16 mouse cellular contexts compared by ENCODE assay signal in genomic region chr17:15419534-15419933, GRCm38 (mm10). TPM values are rescaled to one million over a fixed set of nuclear protein-coding genes. Genes with fewer than 3 reads are reported as not detected.
DNase-seq lines count a peak whose midpoint lies in the region; ATAC-seq lines count a peak whose summit lies in the region.
"Had no signal": no experiment of that assay in that cellular context is flagged by ENCODE, and none has a peak within 500 bp of the region (broad histone marks: within the 10 kb centered on the region; RNA-seq: fewer than 3 reads in every experiment).

No protein-coding gene starts in this region.

- WGBS in forebrain, embryonic 13.5 days, result 87% methylated on average over 8 of the region's 8 CpGs
- 87% methylated on average over 8 of the region's 8 CpGs for WGBS in forebrain, embryonic 11.5 days
- WGBS in heart, embryonic 16.5 days, result 66% methylated on average over 8 of the region's 8 CpGs
- 90% methylated on average over 8 of the region's 8 CpGs for WGBS in midbrain, embryonic 11.5 days
- 93% methylated on average over 8 of the region's 8 CpGs for WGBS in midbrain, embryonic 14.5 days

- no peak overlapping the region for H3K4me2 ChIP-seq in forebrain, embryonic 13.5 days
- no peak overlapping the region for H3K4me2 ChIP-seq in forebrain, embryonic 11.5 days (ENCODE audit: low read depth, low read length, severe bottlenecking)
- H3K4me2 ChIP-seq in heart, embryonic 16.5 days (ENCODE audit: low read depth, low read length), result no peak overlapping the region
- no peak overlapping the region for H3K4me2 ChIP-seq in midbrain, embryonic 11.5 days
- H3K4me2 ChIP-seq in midbrain, embryonic 14.5 days (ENCODE audit: low read length), result no peak overlapping the region
- H3K4me2 ChIP-seq: lung, embryonic 15.5 days; midbrain, embryonic 15.5 days; neural tube, embryonic 13.5 days had no signal

- no peak overlapping the region for H3K4me3 ChIP-seq in forebrain, embryonic 13.5 days
- H3K4me3 ChIP-seq in forebrain, embryonic 11.5 days (ENCODE audit: low read depth, low read length), result no peak overlapping the region
- H3K4me3 ChIP-seq in heart, embryonic 16.5 days (ENCODE audit: low read length), result no peak overlapping the region
- no peak overlapping the region for H3K4me3 ChIP-seq in midbrain, embryonic 11.5 days (ENCODE audit: low read depth, low read length)
- H3K4me3 ChIP-seq in midbrain, embryonic 14.5 days (replicated peaks; ENCODE audit: low read depth, low read length), result no peak overlapping the region
- H3K4me3 ChIP-seq in megakaryocyte, embryonic 14.5 days (replicated peaks), result peak overlapping the region; percentile 43
- H3K4me3 ChIP-seq: lung, embryonic 15.5 days; midbrain, embryonic 15.5 days; neural tube, embryonic 13.5 days had no signal

- 0 out of 2 replicates have a peak, but pooled peaks have one; percentile 33 for ATAC-seq in forebrain, embryonic 13.5 days
- no peak for ATAC-seq in forebrain, embryonic 11.5 days (replicated peaks; ENCODE audit: low FRiP score)
- ATAC-seq in heart, embryonic 16.5 days (replicated peaks; ENCODE audit: extremely low read depth, insufficient read depth, low FRiP score), result peak; percentile 75
- no peak for ATAC-seq in midbrain, embryonic 11.5 days (ENCODE audit: low FRiP score)
- no peak for ATAC-seq in midbrain, embryonic 14.5 days (ENCODE audit: low FRiP score, low TSS enrichment)
- ATAC-seq: activated CD4-positive, CD25-positive, alpha-beta regulatory T cell, adult 4 months; midbrain, embryonic 15.5 days had no signal

- no peaks in the 10 kb centered on the region for H3K9me3 ChIP-seq in forebrain, embryonic 13.5 days (replicated peaks)
- H3K9me3 ChIP-seq in forebrain, embryonic 11.5 days (ENCODE audit: control insufficient read depth, low read length), result no peaks in the 10 kb centered on the region
- H3K9me3 ChIP-seq in heart, embryonic 16.5 days (replicated peaks; ENCODE audit: control insufficient read depth, low read length), result 0 out of 2 replicates have a peak, but pooled peaks cover 2% of the 10 kb centered on the region
- no peaks in the 10 kb centered on the region for H3K9me3 ChIP-seq in midbrain, embryonic 11.5 days (ENCODE audit: control insufficient read depth, low read length)
- H3K9me3 ChIP-seq in midbrain, embryonic 14.5 days (ENCODE audit: control insufficient read depth, low read length), result no peaks in the 10 kb centered on the region
- H3K9me3 ChIP-seq in megakaryocyte, embryonic 14.5 days, result peaks cover 6% of the 10 kb centered on the region
- H3K9me3 ChIP-seq: lung, embryonic 15.5 days; midbrain, embryonic 15.5 days; neural tube, embryonic 13.5 days had no signal

- no peak for DNase-seq in forebrain, embryonic 11.5 days (ENCODE audit: low spot score)
- no peak for DNase-seq in heart, postnatal 36 days
- DNase-seq in midbrain, embryonic 11.5 days (ENCODE audit: low spot score, missing footprints), result peak; percentile 44
- DNase-seq in midbrain, embryonic 14.5 days, result no peak
- DNase-seq in adrenal gland, adult 8-10 months, result no peak
- DNase-seq: cerebellum, postnatal 25 days; retina, postnatal 1 day; thymus, postnatal 36 days had no signal

- peaks cover 97% of the 10 kb centered on the region for H3K36me3 ChIP-seq in forebrain, embryonic 13.5 days (ENCODE audit: poor library complexity, severe bottlenecking)
- H3K36me3 ChIP-seq in forebrain, embryonic 11.5 days (ENCODE audit: control insufficient read depth, insufficient read depth, low read length), result peaks cover 25% of the 10 kb centered on the region
- H3K36me3 ChIP-seq in heart, embryonic 16.5 days (ENCODE audit: control insufficient read depth, insufficient read depth), result peaks cover 53% of the 10 kb centered on the region
- peaks cover 29% of the 10 kb centered on the region for H3K36me3 ChIP-seq in midbrain, embryonic 11.5 days (ENCODE audit: control insufficient read depth, insufficient read depth, low read length)
- H3K36me3 ChIP-seq in midbrain, embryonic 14.5 days (ENCODE audit: control insufficient read depth, insufficient read depth, low read length), result peaks cover 96% of the 10 kb centered on the region
- peaks cover 97% of the 10 kb centered on the region for H3K36me3 ChIP-seq in megakaryocyte, embryonic 14.5 days (replicated peaks; ENCODE audit: low read length)

- H3K27me3 ChIP-seq in forebrain, embryonic 13.5 days, result no peaks in the 10 kb centered on the region
- H3K27me3 ChIP-seq in forebrain, embryonic 11.5 days (ENCODE audit: control insufficient read depth, insufficient read depth, low read length), result no peaks in the 10 kb centered on the region
- no peaks in the 10 kb centered on the region for H3K27me3 ChIP-seq in heart, embryonic 16.5 days (ENCODE audit: control insufficient read depth, insufficient read depth, low read length)
- H3K27me3 ChIP-seq in midbrain, embryonic 11.5 days (ENCODE audit: control insufficient read depth, insufficient read depth, low read length), result no peaks in the 10 kb centered on the region
- no peaks in the 10 kb centered on the region for H3K27me3 ChIP-seq in midbrain, embryonic 14.5 days (ENCODE audit: control insufficient read depth, insufficient read depth, low read length)
- no peaks in the 10 kb centered on the region for H3K27me3 ChIP-seq in megakaryocyte, embryonic 14.5 days (replicated peaks)
- H3K27me3 ChIP-seq: lung, embryonic 15.5 days; midbrain, embryonic 15.5 days; neural tube, embryonic 13.5 days had no signal

- H3K27ac ChIP-seq in forebrain, embryonic 13.5 days, result no peak overlapping the region
- H3K27ac ChIP-seq in forebrain, embryonic 11.5 days (ENCODE audit: low read depth, low read length), result no peak overlapping the region
- H3K27ac ChIP-seq in heart, embryonic 16.5 days (ENCODE audit: low read length), result no peak overlapping the region
- H3K27ac ChIP-seq in midbrain, embryonic 11.5 days (ENCODE audit: low read depth, low read length), result no peak overlapping the region
- H3K27ac ChIP-seq in midbrain, embryonic 14.5 days (replicated peaks; ENCODE audit: low read depth, low read length), result no peak overlapping the region
- H3K27ac ChIP-seq: lung, embryonic 15.5 days; midbrain, embryonic 15.5 days; neural tube, embryonic 13.5 days had no signal

- no peak overlapping the region for H3K9ac ChIP-seq in forebrain, embryonic 13.5 days
- H3K9ac ChIP-seq in forebrain, embryonic 11.5 days (ENCODE audit: low read length), result no peak overlapping the region
- no peak overlapping the region for H3K9ac ChIP-seq in heart, embryonic 16.5 days (ENCODE audit: low read length)
- no peak overlapping the region for H3K9ac ChIP-seq in midbrain, embryonic 11.5 days (ENCODE audit: low read length)
- no peak overlapping the region for H3K9ac ChIP-seq in midbrain, embryonic 14.5 days (replicated peaks; ENCODE audit: low read length)
- H3K9ac ChIP-seq: lung, embryonic 15.5 days; midbrain, embryonic 15.5 days; neural tube, embryonic 13.5 days had no signal

- 0 out of 2 replicates have a peak, but pooled peaks cover 6% of the 10 kb centered on the region for H3K4me1 ChIP-seq in forebrain, embryonic 13.5 days
- no peaks in the 10 kb centered on the region for H3K4me1 ChIP-seq in forebrain, embryonic 11.5 days (replicated peaks; ENCODE audit: control insufficient read depth, insufficient read depth, low read length)
- H3K4me1 ChIP-seq in heart, embryonic 16.5 days (ENCODE audit: control insufficient read depth, insufficient read depth, low read length), result peaks cover 5% of the 10 kb centered on the region; the same call in 1 of the 2 replicates
- no peaks in the 10 kb centered on the region for H3K4me1 ChIP-seq in midbrain, embryonic 11.5 days (ENCODE audit: control insufficient read depth, insufficient read depth, low read length)
- no peaks in the 10 kb centered on the region for H3K4me1 ChIP-seq in midbrain, embryonic 14.5 days (ENCODE audit: control insufficient read depth, insufficient read depth, low read length)
- peaks cover 16% of the 10 kb centered on the region for H3K4me1 ChIP-seq in megakaryocyte, embryonic 14.5 days
- H3K4me1 ChIP-seq: lung, embryonic 15.5 days; midbrain, embryonic 15.5 days; neural tube, embryonic 13.5 days had no signal

- intact Hi-C loops in heart, postnatal 36 days (cut with DNase I), result loop anchor here (2.0 kb wide), 1 partner anchor 47 kb away; no protein-coding TSS in a partner anchor

RNA-seq across cellular contexts. Expression of gene Fam120b, which starts 23.5 kb away (rescaled TPM):
- 37.1 and 42.2 TPM in 2 replicates for polyA plus RNA-seq in forebrain, embryonic 13.5 days (2015; fragmentation: Nextera tagmentation; extraction: Ambion mirVana)
- polyA plus RNA-seq in forebrain, embryonic 11.5 days (2014; fragmentation: Nextera tagmentation; extraction: Ambion mirVana), result 32.7 and 33.6 TPM in 2 replicates
- polyA plus RNA-seq in heart, embryonic 16.5 days (2015; fragmentation: Nextera tagmentation; extraction: Ambion mirVana), result 16.6 and 18.1 TPM in 2 replicates
- 10 to 100 TPM; 11.4 to 11.9 TPM for total RNA-seq in heart, postnatal 36 days (2021)
- 32.2 and 36.3 TPM in 2 replicates for polyA plus RNA-seq in midbrain, embryonic 11.5 days (2014; fragmentation: Nextera tagmentation; extraction: Ambion mirVana)
- 36.9 and 49.1 TPM in 2 replicates for polyA plus RNA-seq in midbrain, embryonic 14.5 days (2014; fragmentation: Nextera tagmentation; extraction: Ambion mirVana)
- 1.4 and 1.5 TPM in 2 replicates for polyA plus RNA-seq in megakaryocyte, embryonic 14.5 days (2012; ENCODE audit: insufficient read depth, low replicate concordance)
- total RNA-seq in adrenal gland, adult 8-10 months (2022), result 10 to 100 TPM; 23.3 to 35.0 (median 30.0) TPM

RNA-seq across cellular contexts. Expression of gene Dll1, which starts 42.9 kb away (rescaled TPM):
- 57.4 and 65.5 TPM in 2 replicates for polyA plus RNA-seq in forebrain, embryonic 13.5 days (2015; fragmentation: Nextera tagmentation; extraction: Ambion mirVana)
- polyA plus RNA-seq in forebrain, embryonic 11.5 days (2014; fragmentation: Nextera tagmentation; extraction: Ambion mirVana), result 84.7 and 97.4 TPM in 2 replicates
- 4.3 and 5.6 TPM in 2 replicates for polyA plus RNA-seq in heart, embryonic 16.5 days (2015; fragmentation: Nextera tagmentation; extraction: Ambion mirVana)
- total RNA-seq in heart, postnatal 36 days (2021), result 1 to 10 TPM; 6.2 to 7.0 TPM
- polyA plus RNA-seq in midbrain, embryonic 11.5 days (2014; fragmentation: Nextera tagmentation; extraction: Ambion mirVana), result 61.4 and 68.6 TPM in 2 replicates
- polyA plus RNA-seq in midbrain, embryonic 14.5 days (2014; fragmentation: Nextera tagmentation; extraction: Ambion mirVana), result 23.5 and 24.4 TPM in 2 replicates
- polyA plus RNA-seq in megakaryocyte, embryonic 14.5 days (2012; ENCODE audit: insufficient read depth, low replicate concordance), result 0.22 TPM in 1 of 2 replicates, not detected in the other
- total RNA-seq in adrenal gland, adult 8-10 months (2022), result 1 to 10 TPM; 3.5 to 6.7 (median 4.5) TPM
- total RNA-seq: MEL had no signal

Comparison
In these comparisons a context has a peak if more than half of its experiments do, and no peak if none do; other contexts are left out.
1. ATAC-seq: peak in forebrain, embryonic 13.5 days (single experiment) and heart, embryonic 16.5 days (single experiment); none in forebrain, embryonic 11.5 days (single experiment), midbrain, embryonic 11.5 days (single experiment) and midbrain, embryonic 14.5 days (single experiment).